ENCODE assay signal across 19 mouse cellular contexts in the genomic region with DNA sequence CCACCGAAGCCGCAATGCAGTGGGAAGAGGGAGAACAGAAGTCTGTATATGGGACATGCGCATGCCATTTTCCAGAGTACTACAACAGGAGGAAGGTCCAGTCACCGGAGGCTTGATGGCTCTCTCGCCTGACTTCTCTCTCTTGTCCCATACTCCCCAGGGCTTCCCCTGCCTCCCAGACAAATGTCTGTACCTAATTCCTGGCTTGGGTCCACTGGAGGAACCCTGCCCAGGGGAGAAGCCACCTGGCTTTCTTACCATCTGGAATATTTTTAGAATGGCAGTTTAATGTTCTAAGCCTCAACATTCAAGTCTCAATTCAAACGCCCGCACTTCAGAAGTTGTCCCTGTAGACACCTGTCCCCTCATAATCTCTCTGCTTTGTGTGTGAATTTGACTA.
DNase-seq lines count a peak whose midpoint lies in the region; ATAC-seq and TF ChIP-seq lines count a peak whose summit lies in the region.
"Had no signal": no experiment of that assay in that cellular context is flagged by ENCODE, and none has a peak within 500 bp of the region (broad histone marks: within the 10 kb centered on the region; RNA-seq: fewer than 3 reads in every experiment).

No protein-coding gene starts in this region.

- no peak overlapping the region for H3K27ac ChIP-seq in cerebellum, adult 2 months (ENCODE audit: insufficient read depth, low read length)
- H3K27ac ChIP-seq in stomach, embryonic 16.5 days (ENCODE audit: low read length): peak overlapping the region; percentile 35; the same call in 1 of the 2 replicates
- no peak overlapping the region; the same call in none of the 2 replicates for H3K27ac ChIP-seq in stomach, postnatal 0 days (replicated peaks)
- H3K27ac ChIP-seq: embryonic facial prominence, embryonic 13.5 days; embryonic facial prominence, embryonic 15.5 days; forebrain, embryonic 10.5 days; forebrain, embryonic 12.5 days; gastrocnemius, adult 2 months had no signal

- DNase-seq in cerebellum, adult 2 months: peak; percentile 42 to 60
- no peak for DNase-seq in cerebellum, postnatal 4 days (ENCODE audit: low spot score in 2 of 2)
- DNase-seq in cerebellum, postnatal 10 days: peak; percentile 52 to 53
- no peak for DNase-seq in cerebellum, adult 8-10 months
- DNase-seq in stomach, postnatal 0 days (ENCODE audit: low spot score): no peak
- no peak for DNase-seq in adrenal gland, postnatal 10 days
- DNase-seq: adrenal gland, adult 2 months; adrenal gland, postnatal 14 days; adrenal gland, postnatal 36 days; embryo, embryonic 11 days; gastrocnemius, adult 2 months had no signal

- TF ChIP-seq EP300 in stomach, postnatal 0 days (optimal IDR thresholded peaks at IDR 0.05): no peak

- H3K27me3 ChIP-seq in cerebellum, adult 2 months (ENCODE audit: control insufficient read depth, insufficient read depth, low read length): no peaks in the 10 kb centered on the region
- H3K27me3 ChIP-seq in stomach, embryonic 16.5 days (ENCODE audit: control insufficient read depth, insufficient read depth, low read length): no peaks in the 10 kb centered on the region
- no peaks in the 10 kb centered on the region for H3K27me3 ChIP-seq in stomach, postnatal 0 days (ENCODE audit: control insufficient read depth, insufficient read depth, low read length)

- 52% methylated on average over 7 of the region's 7 CpGs for WGBS in cerebellum, adult 2 months
- WGBS in stomach, embryonic 16.5 days: 82% methylated on average over 7 of the region's 7 CpGs
- WGBS in stomach, postnatal 0 days: 77% methylated on average over 7 of the region's 7 CpGs

- no peaks in the 10 kb centered on the region for H3K36me3 ChIP-seq in stomach, embryonic 16.5 days (ENCODE audit: control insufficient read depth, insufficient read depth, low read length)
- no peaks in the 10 kb centered on the region for H3K36me3 ChIP-seq in stomach, postnatal 0 days (ENCODE audit: control insufficient read depth, insufficient read depth, low read length)
- H3K36me3 ChIP-seq: embryonic facial prominence, embryonic 13.5 days; embryonic facial prominence, embryonic 15.5 days; forebrain, embryonic 10.5 days; forebrain, embryonic 12.5 days had no signal

- TF ChIP-seq POLR2A in cerebellum, adult 2 months (IDR thresholded peaks at IDR 0.05; ENCODE audit: borderline replicate concordance, insufficient read depth, low read length): no peak

- no peaks in the 10 kb centered on the region for H3K9me3 ChIP-seq in stomach, embryonic 16.5 days (replicated peaks; ENCODE audit: control insufficient read depth, low read length)
- H3K9me3 ChIP-seq in stomach, postnatal 0 days (ENCODE audit: control insufficient read depth, low read length): no peaks in the 10 kb centered on the region
- H3K9me3 ChIP-seq: embryonic facial prominence, embryonic 13.5 days; embryonic facial prominence, embryonic 15.5 days; forebrain, embryonic 10.5 days; forebrain, embryonic 12.5 days had no signal

- H3K4me2 ChIP-seq in stomach, embryonic 16.5 days (ENCODE audit: low read depth, low read length): no peak overlapping the region
- no peak overlapping the region for H3K4me2 ChIP-seq in stomach, postnatal 0 days (replicated peaks; ENCODE audit: low read depth)
- H3K4me2 ChIP-seq: embryonic facial prominence, embryonic 13.5 days; embryonic facial prominence, embryonic 15.5 days; forebrain, embryonic 12.5 days had no signal

- ATAC-seq in stomach, embryonic 16.5 days (ENCODE audit: insufficient read depth, low FRiP score): no peak
- no peak for ATAC-seq in stomach, postnatal 0 days (ENCODE audit: low FRiP score, low TSS enrichment)
- ATAC-seq: forebrain, embryonic 14.5 days; forebrain, embryonic 16.5 days had no signal

- TF ChIP-seq CTCF in cerebellum, adult 2 months (IDR thresholded peaks at IDR 0.05; ENCODE audit: borderline replicate concordance, insufficient read depth, low read depth, low read length): no peak
- TF ChIP-seq CTCF in stomach, postnatal 0 days (IDR thresholded peaks at IDR 0.05; ENCODE audit: low read depth): no peak

- H3K9ac ChIP-seq in stomach, embryonic 16.5 days (ENCODE audit: low read length): no peak overlapping the region
- H3K9ac ChIP-seq in stomach, postnatal 0 days (ENCODE audit: low read length): no peak overlapping the region
- H3K9ac ChIP-seq: embryonic facial prominence, embryonic 13.5 days; embryonic facial prominence, embryonic 15.5 days; forebrain, embryonic 12.5 days had no signal

- no peak overlapping the region for H3K4me3 ChIP-seq in cerebellum, adult 2 months (replicated peaks; ENCODE audit: insufficient read depth, low read depth, low read length)
- no peak overlapping the region for H3K4me3 ChIP-seq in stomach, embryonic 16.5 days (replicated peaks; ENCODE audit: low read length)
- no peak overlapping the region for H3K4me3 ChIP-seq in stomach, postnatal 0 days (ENCODE audit: low read depth, low read length)
- H3K4me3 ChIP-seq: embryonic facial prominence, embryonic 13.5 days; embryonic facial prominence, embryonic 15.5 days; erythroblast, embryonic 14.5 days; forebrain, embryonic 10.5 days; forebrain, embryonic 12.5 days; gastrocnemius, adult 2 months had no signal

- peaks cover 30% of the 10 kb centered on the region for H3K4me1 ChIP-seq in cerebellum, adult 2 months (ENCODE audit: control insufficient read depth, insufficient read depth, low read length)
- no peaks in the 10 kb centered on the region for H3K4me1 ChIP-seq in stomach, embryonic 16.5 days (ENCODE audit: control insufficient read depth, insufficient read depth, low read length)
- H3K4me1 ChIP-seq in stomach, postnatal 0 days (replicated peaks; ENCODE audit: control insufficient read depth, insufficient read depth): no peaks in the 10 kb centered on the region

Comparison
In these comparisons a context has a peak if more than half of its experiments do, and no peak if none do; other contexts are left out.
1. DNase-seq: peak in cerebellum, adult 2 months (2 of 2) and cerebellum, postnatal 10 days (2 of 2); none in cerebellum, postnatal 4 days (0 of 2), cerebellum, adult 8-10 months (single experiment), stomach, postnatal 0 days (single experiment) and adrenal gland, postnatal 10 days (single experiment).